Mouse (Mus musculus) left cerebral cortex, postnatal 14 days (tissue): ENCODE data around the gene 1110008P14Rik. TPM values are rescaled to one million over a fixed set of nuclear protein-coding genes. Genes with fewer than 3 reads are reported as not detected.

Source experiments
- DNase-seq, 2 experiments: peaks; one replicate each; pipeline ENCODE4 v3.0.0; 2021 to 2022; ENCODE audit warnings: low spot score in 2 of 2, mixed read lengths in 1 of 2
- intact Hi-C: fragments of 180-260 bp; cut with DNase I; formaldehyde crosslinking; loops from one replicate; pipeline ENCODE4 v1.15.1; 2025
- total RNA-seq, 2 experiments: library from RNA; stranded (reverse); gene quantifications; 2 replicates each; pipeline ENCODE4 v1.2.3; 2021

Gene 1110008P14Rik
- total RNA-seq, 2 experiments from 2014 or later = 265 to 282 TPM

DNA sequence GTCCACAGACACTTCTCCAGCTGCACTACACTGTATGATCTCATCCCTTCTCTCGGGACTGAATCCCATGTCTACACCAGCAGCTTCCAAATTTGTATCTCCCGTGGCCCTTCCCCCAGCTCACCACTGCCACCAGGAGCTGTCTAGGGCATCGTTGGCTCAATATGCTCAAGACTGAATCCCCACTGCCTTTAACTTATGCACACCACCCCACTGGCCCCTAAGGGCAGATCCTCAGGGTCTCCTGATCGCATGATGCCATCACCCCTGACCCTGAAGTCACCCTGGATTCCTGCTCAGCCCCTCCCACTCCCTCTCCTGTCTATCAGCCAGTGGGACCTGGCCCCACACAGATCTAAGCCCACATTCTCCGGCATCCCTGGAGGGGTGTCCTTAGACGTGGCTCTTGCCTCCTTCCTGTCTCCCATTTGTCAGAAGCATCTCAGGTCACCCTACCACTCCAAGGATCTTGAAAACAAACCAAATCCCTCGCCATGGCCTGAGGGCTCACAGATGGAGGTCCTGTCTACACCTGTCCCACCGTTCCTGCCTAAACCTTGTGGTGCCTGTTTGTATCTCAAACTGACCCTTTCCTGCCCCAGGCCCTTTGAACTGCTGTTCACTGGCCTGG lies 32.0 kb downstream of the 1110008P14Rik start:
- intact Hi-C loops = no loop called here
- DNase-seq = peak; percentile 49 to 72

DNA sequence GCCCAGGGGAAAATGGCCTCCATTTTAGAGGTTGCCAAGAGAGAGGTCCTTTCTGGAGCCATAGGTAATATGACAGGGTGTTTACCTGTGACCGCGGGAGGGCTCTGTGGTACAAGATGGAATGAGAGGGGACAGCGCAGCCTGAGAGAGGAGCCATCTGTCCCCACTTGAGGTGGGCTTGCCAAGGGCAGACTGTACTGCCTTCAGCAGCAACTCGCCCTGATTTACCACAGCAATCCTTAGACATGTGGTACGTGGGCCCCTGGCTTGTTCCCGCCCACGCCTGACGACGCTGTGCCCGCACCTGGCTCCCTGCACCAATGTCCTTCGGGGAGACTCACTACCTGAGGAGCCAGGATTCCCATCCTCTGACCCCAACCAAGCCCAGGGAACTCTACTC lies 33.4 kb downstream of the 1110008P14Rik start:
- peak; percentile 62 to 70 for DNase-seq
- intact Hi-C loops = no loop called here

DNA sequence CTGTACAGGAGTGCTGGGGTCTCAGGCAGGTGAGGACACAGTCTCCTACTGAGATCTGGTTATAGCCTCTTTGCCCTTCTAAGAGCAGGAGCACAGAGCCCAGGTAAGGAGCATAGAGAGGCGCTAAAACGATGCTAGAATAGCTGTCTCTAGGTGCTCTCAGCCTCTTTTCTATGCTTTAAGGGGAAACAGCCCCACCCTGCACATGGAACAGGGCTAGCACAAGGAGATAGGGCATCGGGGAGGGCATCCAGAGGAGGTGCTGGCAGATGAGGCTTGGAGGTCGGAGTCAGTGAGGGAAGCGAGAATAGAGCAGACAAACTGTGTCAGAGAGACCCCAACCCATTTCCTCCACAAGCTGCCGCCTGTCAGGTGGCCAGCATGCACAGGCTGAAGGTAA lies 34.7 kb downstream of the 1110008P14Rik start:
- no peak for DNase-seq
- intact Hi-C loops = no loop called here

DNA sequence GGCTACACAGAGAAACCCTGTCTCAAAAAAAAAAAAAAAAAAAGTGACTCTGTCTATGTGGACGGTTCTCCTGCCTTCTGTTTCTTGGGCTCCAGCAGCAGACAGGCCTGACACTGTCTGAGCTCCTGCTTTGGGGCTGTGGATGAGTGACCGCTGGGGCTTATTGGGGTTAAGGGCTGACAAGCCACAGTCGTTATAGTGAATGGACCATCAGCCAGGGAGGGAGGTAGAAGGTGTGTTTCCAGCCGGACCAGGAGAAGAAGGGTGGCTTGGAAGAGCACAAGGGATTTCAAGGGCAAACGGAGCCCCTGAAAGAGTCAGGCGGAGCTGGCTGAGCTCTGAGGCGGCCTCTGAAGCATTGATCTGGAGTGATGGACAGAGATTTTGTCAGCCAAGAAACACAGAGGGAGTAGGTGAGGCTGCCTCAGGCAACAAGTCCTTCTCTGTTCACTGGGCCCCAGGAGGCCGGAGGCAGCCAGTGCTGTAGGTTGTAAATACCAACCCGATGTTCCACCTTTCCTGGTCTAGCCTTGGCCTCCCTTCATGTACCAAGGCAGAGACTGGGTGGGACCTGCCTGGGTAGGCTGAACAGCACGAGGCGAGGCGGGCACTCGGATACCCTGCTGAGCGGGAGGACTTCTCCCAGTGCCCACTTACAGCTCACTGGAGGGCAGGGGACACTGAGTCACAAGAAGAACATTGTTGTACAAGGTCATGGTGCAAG lies 37.0 kb downstream of the 1110008P14Rik start:
- DNase-seq = no peak
- intact Hi-C loops = no loop called here

DNA sequence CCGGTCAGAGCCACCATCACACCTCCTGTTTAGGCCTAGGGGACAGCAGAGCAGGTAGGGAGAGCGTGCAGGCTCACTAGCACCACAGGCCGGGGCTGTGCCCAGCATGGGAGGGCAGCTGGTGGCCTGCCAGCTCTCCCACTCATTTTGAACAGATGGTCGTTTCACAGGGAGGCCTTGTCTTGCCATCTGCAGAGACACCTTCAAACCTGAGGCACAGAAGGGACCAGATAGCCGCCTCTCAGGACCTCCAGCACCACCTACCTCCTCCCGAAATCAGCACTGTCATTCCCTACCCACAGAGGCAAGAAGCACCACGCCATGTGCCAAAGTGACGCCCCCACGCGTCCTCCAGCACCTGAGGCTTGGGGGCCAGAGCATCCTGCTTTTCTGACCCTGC lies 37.7 kb downstream of the 1110008P14Rik start:
- DNase-seq = no peak
- intact Hi-C loops = no loop called here

DNA sequence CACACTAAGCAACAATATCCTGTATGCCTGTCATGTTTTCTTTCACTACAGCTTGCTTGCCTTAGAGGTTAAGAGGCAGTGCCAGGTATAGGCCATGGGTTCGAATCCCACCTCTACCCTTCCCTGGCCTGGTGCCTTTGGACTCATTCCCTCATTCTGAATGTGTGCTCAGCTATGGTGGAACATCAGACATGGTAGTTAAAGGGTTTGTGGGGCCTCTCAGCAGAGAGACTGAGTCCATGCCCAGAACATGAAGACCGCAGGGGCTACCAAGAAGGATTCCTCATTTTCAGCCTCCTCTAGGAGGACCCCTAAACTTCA lies 38.4 kb downstream of the 1110008P14Rik start:
- intact Hi-C loops = no loop called here
- DNase-seq = no peak

DNA sequence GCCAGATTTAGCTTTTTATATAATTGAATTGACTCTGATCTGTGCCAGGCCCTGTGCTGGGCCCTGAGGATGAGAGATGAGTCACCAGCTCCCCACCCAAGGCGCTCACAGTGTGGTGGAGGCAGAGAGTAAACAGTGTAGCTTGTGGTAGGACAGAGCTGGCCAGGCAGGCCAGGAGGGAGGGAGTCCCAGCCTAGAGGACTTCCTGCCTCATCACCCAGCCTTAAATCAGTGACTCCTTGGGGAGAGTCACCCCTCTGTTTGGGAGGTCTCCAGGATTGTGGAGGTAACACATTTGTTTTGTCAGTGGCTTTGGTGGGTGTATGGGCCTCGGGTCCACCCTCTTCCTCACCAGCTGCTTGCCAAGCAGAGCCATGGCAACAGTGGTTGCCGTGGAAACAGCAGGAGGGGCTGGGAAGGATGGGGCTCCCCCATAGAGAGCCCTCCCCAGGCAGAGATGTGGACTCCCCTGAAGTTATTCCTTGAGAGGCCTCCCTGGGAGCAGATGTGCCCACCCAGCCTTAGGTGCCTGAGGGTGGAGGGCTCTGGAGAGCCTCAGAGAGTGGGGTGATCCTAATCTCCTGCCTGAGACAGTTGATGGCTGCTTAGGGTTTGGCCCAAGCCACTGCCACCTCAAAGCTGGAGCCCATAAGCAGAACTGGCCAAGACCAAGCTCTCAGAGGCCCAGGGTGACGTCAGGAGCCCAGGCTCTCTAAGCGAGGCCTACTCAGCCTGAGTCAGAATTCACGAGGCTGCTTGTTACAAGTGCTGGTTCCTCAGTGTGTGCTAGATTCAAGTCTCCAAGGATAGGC lies 39.0 kb downstream of the 1110008P14Rik start:
- DNase-seq = peak; percentile 71 to 76
- intact Hi-C loops = no loop called here

DNA sequence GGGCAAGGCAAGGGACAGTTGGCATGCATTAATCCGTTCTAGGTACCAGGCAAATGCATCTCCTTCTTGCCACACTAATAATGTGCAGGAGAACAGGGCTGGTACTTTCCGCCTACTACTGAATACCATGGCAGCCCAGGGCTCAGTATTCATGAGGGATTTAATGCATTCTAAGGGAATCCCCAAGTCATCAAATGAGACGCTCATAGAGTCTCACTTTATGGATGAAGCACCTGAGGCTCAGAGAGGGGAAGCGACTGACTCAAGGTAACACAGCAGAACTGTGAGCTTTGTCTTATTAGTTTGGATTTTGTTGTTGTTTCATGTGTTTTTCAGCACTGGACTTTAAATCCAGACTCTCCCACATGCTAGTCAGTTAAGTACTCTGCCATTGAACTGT lies 39.7 kb downstream of the 1110008P14Rik start:
- intact Hi-C loops = no loop called here
- DNase-seq = no peak

DNA sequence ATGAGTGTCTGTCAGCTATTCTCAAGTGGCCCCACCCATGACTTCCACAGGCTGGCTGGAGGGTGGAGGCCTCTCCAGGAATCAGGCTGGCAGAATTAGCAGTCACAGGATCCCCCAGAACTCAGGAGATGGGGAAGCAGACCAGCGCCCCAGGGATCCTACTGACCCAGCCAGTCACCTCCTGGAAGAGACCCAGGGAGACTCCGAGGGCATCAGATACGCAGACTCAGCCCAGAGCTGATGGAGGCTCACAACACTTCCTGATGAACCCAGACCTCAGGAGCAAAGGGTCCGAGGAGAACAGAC lies 40.2 kb downstream of the 1110008P14Rik start:
- no peak for DNase-seq
- intact Hi-C loops = no loop called here

DNA sequence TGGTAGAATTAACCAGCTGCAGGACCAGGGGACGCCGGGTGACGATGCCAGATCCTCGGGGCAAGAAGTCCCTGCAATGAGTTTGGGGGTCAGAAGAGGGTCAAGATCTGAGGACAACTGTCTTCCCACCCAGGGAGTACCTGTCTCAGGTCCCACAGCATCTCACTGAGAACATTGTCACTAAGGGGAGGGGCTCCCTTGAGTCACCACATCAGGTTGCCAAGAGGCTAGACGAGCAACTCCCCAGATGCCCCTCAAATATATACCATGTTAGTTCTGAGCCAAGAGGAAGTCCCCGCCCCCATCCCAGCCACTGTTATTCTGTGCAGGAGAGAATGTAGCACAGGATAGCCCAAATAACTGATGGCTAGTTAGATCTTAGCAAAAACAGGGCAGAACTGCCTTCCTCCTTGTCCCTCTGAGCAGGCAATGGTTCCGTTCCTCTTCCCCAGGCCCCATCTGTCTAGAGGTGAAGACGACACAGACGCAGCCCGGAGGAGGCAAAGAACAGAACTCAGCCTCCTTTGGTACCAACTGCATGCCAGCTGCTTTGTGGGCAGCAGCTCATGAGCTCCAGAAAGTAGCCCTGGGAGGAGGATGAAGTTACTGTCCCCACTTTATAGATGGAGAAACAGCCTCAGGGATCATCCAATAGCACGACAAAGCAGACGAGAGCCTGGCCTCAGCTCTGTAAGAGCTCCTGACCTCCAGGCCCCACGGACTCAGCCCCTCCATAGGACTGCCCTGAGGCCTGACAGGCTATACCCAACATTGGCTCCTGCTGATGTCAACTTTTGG lies 40.7 kb downstream of the 1110008P14Rik start:
- DNase-seq = no peak
- intact Hi-C loops = no loop called here

DNA sequence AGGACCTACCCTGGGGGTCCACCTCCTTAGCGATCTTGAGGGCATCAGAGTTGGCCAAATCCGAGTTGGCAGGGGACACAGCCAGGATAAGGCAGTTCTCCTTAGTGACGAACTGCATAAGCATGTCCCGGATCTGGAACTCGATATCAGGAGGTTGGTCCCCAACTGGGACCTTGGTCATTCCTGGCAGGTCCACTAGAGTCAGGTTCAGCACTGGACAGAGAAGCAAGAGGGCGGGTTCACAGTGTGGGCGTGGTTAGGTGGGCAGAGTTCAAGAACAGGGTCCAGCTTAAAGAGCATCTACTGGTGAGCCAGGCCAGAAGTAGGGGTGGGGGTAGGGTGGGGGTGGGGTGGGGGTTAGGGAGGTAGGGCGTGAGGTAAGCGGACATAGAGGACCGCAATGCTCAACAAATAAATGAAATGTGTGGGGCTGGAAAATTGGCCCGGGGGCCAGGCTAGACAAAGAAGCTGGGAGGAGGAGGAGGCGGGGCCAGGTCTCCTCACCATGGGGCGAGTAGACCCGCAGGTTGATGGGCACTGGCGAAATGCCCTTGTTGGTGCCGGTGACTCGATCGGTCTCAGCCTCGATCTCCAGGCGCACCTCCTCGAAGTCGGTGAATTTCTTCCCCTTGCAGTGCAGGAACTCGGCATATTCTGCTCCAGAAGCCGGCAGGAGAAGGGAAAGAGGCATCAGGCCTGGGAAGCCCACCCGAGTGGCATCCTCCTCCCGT lies 41.7 kb downstream of the 1110008P14Rik start:
- intact Hi-C loops = no loop called here
- DNase-seq = no peak

DNA sequence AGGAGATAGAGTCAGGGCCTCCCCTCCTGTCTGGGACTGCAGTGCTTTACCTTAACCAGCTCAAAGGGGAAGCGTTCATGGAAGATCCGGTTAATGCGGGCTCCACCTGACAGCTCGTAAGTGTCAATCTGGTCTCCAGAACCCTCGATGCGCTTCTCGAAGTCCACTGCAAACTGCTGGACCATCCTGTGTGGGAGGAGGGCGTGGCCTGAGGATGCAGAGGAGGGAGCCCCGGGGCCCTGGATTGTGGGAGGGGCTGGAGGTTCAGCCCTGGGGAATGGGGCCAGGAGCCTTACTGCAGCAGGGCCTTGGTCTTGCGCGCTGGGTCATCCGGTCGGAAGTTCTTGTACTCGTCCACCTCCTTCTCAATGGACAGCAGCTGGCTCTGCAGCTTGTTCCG lies 45.9 kb downstream of the 1110008P14Rik start:
- no peak for DNase-seq

DNA sequence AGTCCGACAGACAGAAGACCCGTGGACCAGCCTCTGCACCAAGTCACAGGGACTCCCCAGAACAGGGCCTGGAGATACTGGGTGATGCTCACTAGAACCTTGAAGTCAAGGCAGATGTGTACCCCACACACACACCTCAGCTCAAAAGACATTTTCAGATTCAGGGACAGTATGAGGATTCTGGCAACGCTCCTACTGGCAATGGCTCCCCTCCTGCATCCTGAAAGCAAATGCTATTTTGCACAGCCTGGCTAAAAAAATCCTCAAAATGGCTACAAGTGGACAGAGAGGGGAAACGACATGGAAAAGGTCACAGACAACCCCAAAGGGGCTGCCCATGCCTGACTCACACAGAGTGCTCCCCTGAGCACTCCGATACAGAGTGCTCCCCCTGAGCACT lies 49.6 kb downstream of the 1110008P14Rik start:
- DNase-seq = no peak
- intact Hi-C loops = no loop called here

More for the DNA sequence above, 45.9 kb downstream of the 1110008P14Rik start:
- intact Hi-C loops = no loop called here

DNA sequence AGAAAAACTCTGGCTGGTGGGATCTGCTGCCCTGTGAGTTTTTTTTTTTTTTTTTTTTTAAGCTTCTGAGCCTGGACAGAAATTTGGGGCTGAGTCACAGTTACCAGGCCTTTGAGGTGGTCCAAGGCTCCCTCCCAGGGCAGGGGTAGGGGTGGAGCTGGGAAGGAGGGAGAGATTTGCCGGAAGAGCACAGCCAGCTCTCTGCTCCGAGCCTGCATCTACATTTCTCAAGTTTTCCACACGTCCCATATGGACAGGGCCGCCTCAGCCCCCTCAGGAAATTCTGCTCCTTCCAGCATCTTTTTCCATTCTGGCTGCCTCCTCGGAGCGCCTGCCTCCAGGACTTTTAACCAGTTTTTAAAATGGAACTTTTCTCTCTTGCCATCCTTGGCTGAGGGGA lies 52.2 kb downstream of the 1110008P14Rik start:
- no peak for DNase-seq

DNA sequence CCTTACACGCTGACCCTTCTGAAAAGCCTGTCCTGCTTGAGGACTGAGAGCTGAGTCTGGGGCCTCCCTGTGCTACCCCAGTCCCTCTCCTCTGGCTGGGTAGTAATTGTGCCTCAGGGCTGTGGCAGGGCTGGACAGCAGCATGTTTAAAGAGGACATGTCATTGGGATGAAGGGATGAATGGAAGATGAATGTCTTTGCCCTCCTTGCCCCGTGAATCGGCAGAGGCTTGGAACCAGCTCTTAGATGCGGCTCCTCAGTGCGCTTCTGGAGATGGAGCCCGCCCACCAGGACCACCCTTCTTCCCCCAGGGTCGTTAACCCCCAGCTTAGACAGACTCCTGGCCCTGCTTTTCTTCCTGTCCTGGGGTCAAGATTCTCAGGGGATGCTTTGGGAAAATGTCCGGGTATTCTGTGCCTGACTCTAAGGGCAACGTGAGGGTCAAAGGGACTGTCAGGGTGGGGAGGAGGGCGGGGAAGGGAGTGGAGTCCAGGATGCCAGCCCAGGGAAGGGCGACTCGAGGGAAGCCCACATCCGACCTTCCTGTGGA lies 52.8 kb downstream of the 1110008P14Rik start:
- intact Hi-C loops = no loop called here
- DNase-seq = no peak

More for the DNA sequence above, 52.2 kb downstream of the 1110008P14Rik start:
- intact Hi-C loops = no loop called here

DNA sequence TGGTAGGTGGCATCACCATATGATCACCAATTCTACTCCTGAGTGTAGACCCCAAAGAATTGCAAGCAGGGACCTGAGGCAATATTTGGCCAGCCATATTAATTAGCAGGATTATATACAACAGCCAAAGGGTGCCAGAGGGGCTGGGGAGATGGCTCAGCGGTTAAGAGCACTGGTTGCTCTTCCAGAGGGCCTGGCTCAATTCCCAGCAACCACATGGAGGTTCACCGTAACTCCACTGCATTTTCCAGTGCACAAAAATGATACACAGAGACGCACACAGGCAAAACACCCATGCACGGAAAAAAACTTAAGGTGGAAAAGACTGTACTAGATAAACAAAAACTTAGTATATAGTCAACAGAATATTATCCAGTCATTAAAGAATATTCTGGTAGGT lies 54.5 kb downstream of the 1110008P14Rik start:
- intact Hi-C loops = no loop called here
- DNase-seq = no peak
